Mouse (Mus musculus): ENCODE results near the gene Ptprg.

Ptprg gene

GRCm38 (mm10) chr14:11564456-11564855, 11.1 kb downstream of the Ptprg start:
- no peak for DNase-seq (ENCODE audit: low spot score in 2 of 2)

DNA sequence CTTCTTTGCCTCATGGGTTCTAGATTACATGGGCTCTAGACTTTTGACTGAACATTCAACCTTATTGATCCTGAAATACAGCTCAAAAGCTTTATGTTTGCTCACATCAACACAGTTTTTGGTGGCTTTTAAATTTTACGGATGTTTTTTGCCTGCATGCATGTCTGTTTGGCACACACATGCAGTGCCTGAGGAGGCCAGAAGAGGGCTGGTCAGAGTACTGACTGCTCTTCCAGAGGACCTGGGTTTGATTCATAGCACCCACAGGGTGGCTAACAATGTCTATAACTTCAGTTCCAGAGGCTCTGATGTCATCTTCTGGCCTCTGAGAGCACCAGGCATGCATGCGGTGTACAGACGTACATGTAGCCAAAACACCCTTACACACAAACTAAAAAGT, 12.0 kb downstream of the Ptprg start:
- DNase-seq (ENCODE audit: low spot score in 2 of 2) = no peak

- DNase-seq (ENCODE audit: low spot score in 2 of 2) = no peak
Measured at GRCm38 (mm10) chr14:11569734-11570133, 16.4 kb downstream of the Ptprg start.

GRCm38 (mm10) chr14:11571766-11572394, 18.5 kb downstream of the Ptprg start:
- DNase-seq (ENCODE audit: low spot score in 2 of 2) = no peak

DNA sequence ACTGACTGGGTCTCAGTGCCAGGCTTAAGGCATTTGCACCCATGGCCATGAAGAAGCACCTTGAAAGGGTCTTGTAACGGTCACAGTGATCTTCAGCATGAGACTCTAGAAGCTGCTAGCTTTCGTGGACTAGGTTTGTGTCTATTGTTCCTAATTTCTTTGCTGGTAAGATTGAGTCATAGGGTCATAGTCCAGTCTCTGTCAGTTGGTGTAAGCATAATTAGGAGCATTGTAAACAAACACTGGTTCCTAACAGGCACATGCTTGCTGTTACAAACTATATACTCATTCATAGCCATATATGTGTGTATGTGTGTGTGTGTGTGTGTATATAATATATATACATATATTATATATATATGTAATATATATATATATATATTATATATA, 19.1 kb downstream of the Ptprg start:
- DNase-seq (ENCODE audit: low spot score in 2 of 2) = no peak

DNA sequence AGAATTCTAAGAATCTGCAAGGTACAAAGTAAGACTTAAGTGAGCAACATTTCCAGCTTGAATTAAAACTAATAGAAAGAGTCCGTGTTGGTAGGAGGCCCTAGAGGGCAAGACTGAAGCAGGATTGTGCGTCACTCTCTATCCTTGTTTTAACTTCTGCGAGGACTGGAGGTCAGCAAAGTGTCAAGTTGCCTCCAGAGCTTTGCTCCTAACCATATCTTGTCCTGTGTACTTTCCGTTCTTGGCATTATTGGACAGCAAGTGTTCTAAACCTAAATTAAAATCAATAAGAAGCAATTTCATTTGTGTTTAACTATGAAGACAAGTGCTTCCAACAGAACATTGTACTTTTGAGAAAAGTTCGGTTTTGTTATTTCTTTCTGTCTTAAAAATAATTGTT, 20.4 kb downstream of the Ptprg start:
- DNase-seq (ENCODE audit: low spot score in 2 of 2) = no peak

- no peak for DNase-seq (ENCODE audit: low spot score in 2 of 2)
Measured at GRCm38 (mm10) chr14:11577276-11577909, 24.1 kb downstream of the Ptprg start.

- no peak for DNase-seq (ENCODE audit: low spot score in 2 of 2)
Measured at GRCm38 (mm10) chr14:11577910-11578309, 24.6 kb downstream of the Ptprg start.

DNA sequence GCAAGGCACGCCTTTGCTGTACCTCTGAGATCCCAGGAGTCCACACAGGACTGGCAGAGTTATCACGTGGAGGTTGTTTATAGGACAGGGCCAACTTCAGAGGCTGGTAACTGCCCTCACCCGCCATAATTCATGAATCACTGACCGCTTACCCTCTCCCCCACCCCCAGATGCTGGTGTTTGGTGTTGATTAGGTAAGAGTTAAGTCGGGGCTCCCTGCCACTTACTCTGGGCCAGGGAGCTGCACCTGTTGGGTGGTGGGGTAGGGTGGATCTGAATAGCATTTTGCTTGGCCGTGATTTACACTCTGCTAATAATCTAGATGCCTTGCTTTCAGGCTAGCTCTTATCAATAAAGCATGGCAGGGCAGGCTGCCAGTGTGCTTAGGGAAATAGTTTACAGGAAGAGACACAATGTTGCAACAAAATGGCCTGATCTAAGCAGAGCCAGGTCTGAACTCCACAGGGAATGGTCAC, 25.2 kb downstream of the Ptprg start:
- no peak for DNase-seq (ENCODE audit: low spot score in 2 of 2)

- DNase-seq (ENCODE audit: low spot score in 2 of 2) = no peak
Measured at GRCm38 (mm10) chr14:11579950-11580349, 26.6 kb downstream of the Ptprg start.

GRCm38 (mm10) chr14:11584263-11584662, 30.9 kb downstream of the Ptprg start:
- DNase-seq (ENCODE audit: low spot score in 2 of 2) = no peak

GRCm38 (mm10) chr14:11584929-11585633, 31.7 kb downstream of the Ptprg start:
- no peak for DNase-seq (ENCODE audit: low spot score in 2 of 2)

DNA sequence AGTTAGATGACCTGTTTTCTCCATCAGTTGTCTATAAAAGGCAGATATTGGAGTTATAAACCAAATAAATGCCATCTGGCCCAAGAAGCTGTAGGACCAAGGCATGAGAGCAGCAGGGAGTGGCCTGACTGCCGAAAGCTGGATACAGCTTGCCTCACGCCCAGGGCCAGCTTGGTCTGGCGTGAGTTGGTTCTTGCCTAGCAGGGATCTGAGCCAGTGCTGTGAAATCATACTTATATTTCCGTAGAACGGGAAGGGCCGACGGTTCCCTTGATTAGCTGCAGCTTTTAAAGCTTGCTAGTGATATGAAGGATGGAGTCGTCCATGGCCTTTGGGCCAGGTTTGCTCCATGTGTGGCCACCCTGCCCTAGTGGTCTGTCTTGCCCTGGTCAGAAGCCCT, 37.1 kb downstream of the Ptprg start:
- DNase-seq (ENCODE audit: low spot score in 2 of 2) = no peak

DNA sequence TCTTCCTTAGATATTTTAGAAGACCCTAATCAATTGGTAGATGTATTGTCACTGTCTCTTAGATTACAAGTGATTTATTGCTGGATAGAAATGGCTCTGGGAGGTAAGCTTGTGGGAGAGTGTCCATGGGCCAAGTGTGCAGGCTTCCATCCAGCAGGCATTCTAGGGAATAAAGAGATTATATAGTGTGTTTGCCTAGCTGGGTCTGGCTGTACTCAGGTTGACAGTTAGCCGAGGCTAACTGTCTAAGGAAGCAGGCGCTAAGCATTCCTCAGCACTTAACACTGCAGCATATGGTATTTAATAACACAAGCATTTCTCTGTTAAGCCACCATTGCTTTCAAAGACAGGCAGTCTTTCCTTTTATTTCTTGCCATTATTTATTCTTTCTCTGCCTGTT, 39.3 kb downstream of the Ptprg start:
- DNase-seq (ENCODE audit: low spot score in 2 of 2) = no peak

GRCm38 (mm10) chr14:11594336-11594735, 41.0 kb downstream of the Ptprg start:
- no peak for DNase-seq (ENCODE audit: low spot score in 2 of 2)

- DNase-seq (ENCODE audit: low spot score in 2 of 2) = no peak
Measured at GRCm38 (mm10) chr14:11604133-11604865, 51.0 kb downstream of the Ptprg start.

DNA sequence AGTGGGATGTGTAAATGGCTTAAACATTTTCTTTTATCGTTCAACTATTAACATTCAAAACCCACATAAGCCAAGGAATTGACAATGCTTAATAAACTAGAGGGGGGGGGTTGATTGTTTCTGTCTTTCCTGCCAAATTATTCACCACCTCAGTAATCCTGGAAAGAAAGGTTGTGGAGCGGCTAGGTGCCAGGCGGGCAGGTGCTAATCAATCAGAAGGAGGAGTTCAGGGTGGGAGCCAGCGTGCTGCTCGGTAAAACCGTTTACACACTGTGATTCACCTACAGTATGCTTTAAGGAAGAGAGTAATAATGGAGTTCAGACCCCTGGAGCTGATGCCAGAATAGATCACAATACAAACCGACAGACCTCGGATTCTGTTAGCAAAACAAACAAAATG, 55.0 kb downstream of the Ptprg start:
- DNase-seq (ENCODE audit: low spot score in 2 of 2) = no peak

GRCm38 (mm10) chr14:11609857-11610582, 56.7 kb downstream of the Ptprg start:
- DNase-seq (ENCODE audit: low spot score in 2 of 2) = no peak

DNA sequence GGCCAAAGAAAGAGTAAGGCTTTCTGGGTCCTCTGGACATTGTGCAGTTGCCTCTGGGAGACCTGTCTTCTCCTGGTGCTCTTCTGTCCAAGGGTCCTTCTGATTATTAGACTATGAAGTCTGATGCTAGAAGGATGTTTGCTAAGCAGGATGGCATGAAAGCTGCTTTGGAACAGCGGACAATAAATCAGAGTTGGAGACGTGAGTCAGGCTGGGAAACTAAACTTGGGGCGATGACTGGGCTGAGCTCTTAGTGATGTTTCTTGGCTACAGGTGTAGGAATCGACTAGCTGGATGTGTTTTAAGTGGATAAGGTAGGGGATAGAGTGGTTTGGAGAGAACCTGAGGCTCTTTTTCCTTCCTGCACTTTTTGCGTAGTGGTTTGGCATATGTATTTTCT, 59.1 kb downstream of the Ptprg start:
- no peak for DNase-seq (ENCODE audit: low spot score in 2 of 2)

DNA sequence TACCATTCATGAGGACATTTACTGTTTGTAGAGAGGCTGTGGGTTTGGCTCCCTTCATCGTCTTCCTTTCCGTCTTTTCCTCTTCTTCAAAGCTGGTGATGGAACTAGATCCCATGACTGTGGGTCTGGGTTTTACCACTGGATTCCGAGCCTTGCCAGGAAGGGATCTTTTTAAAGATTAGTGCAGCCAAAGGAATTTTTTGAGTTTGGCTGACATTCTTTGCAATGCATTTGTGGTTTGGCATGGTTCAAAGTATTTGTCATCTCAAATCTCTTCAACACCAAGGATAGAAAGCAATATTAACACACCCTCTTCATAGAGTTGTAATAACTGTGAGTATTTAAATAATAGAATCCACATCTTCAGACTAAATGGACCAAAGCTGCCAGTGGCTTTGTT, 59.8 kb downstream of the Ptprg start:
- no peak for DNase-seq (ENCODE audit: low spot score in 2 of 2)

- no peak for DNase-seq (ENCODE audit: low spot score in 2 of 2)
Measured at GRCm38 (mm10) chr14:11615697-11616096, 62.4 kb downstream of the Ptprg start.

- no peak for DNase-seq (ENCODE audit: low spot score in 2 of 2)
Measured at GRCm38 (mm10) chr14:11617362-11617761, 64.0 kb downstream of the Ptprg start.
